Mouse (Mus musculus) right cerebral cortex, postnatal 36 days (tissue): ENCODE results near the gene Ezh2.
"Not testable (repeated sequence)": the region's sequence is repeated elsewhere in the genome, so short reads cannot be mapped to it uniquely, and the experiment has no call there.

ENCODE experiments used
- DNase-seq, 2 experiments: peaks; one replicate each; pipeline ENCODE4 v3.0.0; 2022; ENCODE audit warnings: low spot score in 2 of 2, mixed read lengths in 1 of 2

The Ezh2 gene

DNA sequence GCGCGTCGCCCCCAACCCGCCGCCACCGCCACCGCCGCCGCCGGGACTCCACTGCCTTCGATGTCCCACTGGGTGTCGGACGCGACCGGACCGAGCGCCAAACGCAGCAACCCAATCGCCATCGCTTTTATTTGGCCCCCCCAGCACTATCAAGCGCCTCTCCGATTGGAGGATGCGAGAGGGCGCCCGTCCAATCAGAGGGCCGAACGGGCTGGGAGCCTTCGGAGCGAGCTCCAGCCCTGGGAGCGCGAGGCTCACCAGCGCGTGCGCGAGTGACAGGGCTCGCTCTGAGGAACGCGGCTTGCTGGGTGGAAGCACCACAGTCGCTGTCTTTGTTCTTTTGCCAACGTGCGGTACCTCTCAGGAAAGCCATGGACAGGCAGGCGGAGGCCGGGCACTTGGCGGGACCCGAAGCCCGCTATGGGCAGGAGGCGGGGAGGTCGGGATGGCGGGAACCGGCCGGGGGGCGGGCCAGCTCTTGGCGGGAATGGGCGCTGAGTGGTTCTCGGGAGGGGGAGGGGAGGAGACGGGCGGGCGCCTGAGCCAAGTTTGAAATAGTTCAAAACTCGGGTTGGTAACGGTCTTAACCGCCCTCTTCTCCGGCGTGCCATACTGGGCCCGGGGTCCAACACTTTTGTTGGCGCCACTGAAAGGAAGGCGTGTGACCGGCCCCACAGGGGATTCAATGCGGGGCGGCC, at the start of gene Ezh2:
Gene Ezh2 (minus strand): TSS at position 416 of the 698 bp plus-strand sequence.
- peak; percentile 94 for DNase-seq

- DNase-seq, result no peak
These were observed 41.5 kb upstream of the Ezh2 start for GRCm38 (mm10) chr6:47636527-47637076.

GRCm38 (mm10) chr6:47635995-47636526, 40.9 kb upstream of the Ezh2 start:
- DNase-seq, result no peak

DNA sequence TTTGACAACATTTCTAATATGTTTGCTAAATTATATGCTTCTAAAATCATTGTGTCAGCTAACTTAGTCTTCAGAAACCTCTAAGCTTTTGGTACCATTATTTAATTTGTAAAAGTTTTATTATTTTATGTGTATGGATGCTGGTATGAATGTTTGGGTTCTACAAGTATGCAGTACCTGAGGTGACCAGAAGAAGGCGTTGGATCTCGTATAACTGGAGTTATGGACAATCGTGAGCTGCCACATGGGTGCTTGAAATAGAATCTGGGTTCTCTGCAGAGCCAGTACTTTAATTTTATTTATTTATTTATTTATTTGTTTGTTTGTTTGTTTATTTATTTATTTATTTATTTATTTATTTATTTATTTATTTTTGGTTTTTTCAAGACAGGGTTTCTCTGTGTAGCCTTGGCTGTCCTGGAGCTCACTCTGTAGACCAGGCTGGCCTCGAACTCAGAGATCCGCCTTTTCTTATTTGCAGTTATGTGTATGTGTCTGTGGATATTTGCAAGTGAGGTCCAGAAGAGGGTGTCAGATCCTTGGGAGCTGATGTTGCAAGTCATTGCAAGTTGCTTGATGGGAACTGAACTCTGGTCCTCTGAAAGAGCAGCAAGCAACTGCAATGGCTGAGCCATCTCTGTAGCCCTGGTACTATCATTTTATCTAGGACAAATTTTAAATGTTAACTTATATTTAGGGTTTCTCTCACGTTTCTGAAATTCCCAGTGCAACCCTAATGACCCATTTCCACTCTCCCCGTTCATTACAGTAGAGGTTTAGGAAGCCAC, 40.3 kb upstream of the Ezh2 start:
- no peak for DNase-seq

DNA sequence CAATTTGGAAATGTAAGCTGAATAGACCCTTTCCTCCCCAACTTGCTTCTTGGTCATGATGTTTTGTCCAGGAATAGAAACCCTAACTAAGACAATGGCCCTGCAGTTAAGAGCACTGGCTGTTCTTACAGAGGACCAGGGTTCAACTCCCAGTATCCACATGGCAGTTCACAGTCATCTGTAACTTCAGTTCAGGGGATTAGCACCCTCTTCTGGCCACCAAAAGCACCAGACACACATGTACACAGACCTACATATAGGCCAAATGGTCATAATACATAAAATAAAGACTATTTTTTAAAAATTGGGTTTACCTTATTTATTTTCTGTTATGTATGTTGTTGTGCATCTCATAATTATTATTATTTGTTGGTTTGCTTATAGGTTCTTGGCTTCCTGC, 38.3 kb upstream of the Ezh2 start:
- DNase-seq, result no peak

DNA sequence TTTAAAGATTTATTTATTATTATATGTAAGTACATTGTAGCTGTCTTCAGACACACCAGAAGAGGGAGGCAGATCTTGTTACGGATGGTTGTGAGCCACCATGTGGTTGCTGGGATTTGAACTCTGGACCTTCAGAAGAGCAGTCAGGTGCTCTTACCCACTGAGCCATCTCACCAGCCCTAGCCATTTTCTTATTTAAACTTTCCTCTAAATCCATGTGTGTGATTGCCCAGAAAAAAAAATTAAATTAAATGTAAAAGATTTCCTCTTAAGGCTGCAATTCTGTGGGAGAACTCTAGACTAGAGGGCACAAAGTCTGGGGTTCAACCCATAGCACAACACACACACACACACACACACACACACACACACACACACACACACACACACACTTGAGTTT, 34.9 kb upstream of the Ezh2 start:
- not testable (repeated sequence) for DNase-seq

- DNase-seq, result no peak
These were observed 32.8 kb upstream of the Ezh2 start for GRCm38 (mm10) chr6:47627978-47628377.

DNA sequence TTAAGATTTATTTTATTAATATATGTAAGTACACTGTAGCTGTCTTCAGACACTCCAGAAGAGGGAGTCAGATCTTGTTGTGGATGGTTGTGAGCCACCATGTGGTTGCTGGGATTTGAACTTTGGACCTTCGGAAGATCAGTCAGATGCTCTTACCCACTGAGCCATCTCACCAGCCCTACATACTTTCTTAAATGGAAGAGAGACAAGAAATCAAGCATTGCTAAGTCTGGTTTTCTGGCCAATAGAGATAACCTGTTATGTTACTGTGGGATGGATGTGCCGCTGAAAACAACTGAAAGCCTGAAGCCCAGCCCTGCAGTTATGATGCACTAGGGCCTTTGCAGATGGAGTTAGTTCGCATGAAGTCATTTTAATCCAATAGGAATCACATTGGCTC, 31.8 kb upstream of the Ezh2 start:
- DNase-seq, result not testable (repeated sequence)

DNA sequence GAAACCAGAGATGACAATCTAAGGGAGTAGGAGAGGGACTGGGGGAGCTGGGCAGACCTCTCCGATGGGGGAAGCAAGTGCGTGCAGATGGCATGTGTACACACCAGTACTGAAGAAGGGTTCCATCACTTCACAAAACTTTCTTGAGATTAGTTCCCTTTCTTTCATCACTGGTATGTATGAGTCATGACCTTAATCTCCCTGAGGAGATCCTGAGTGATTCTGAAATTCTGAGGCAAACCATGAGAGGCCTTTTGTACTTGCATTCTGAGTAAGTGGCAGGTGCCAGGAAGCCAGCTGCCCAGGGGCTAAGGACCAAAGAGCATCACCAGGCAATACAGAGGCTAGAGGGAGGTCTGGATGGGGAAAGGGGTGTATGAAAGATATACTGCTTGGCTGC, 25.9 kb upstream of the Ezh2 start:
- no peak for DNase-seq

- DNase-seq, result not testable (repeated sequence)
These were observed 13.2 kb upstream of the Ezh2 start for GRCm38 (mm10) chr6:47608306-47608705.

DNA sequence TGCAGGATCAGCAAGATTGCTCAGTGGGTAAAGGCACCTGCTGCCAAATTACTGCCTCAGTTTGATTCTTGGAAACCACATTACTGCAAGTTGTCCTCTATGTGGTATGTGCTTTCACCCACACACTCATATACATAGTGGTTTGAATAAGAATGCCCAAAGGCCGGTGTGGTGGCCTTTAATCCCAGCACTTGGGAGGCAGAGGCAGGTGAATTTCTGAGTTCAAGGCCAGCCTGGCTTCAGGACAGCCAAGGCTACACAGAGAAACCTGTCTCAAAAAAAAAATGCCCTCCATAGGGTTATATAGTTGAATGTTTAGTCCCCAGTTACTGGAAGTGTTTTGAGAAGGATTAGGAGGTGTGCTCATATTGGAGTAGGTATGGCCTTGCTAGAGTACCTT, 6.8 kb upstream of the Ezh2 start:
- no peak for DNase-seq

DNA sequence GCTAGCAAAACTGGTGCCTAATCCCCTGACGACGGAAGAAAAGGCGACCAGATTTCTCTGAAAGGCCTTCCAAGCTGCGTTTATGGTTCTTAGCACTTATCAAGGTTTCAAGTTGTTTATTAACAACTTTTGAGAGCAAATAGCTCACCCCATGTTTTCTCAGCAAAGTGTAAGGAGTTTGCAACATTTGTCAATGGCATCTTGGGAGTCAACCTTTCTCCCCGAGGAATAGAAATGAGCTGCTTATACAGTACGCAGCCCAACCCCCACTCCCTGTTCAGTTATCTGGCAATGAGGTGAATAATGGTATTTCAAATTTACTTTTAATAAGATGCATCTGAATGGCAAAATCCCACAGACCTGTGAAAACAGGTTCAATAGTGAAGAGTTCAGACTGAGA, 555 bp upstream of the Ezh2 start:
- DNase-seq, result no peak

- peak; percentile 45 to 54 for DNase-seq
These were observed 853 bp downstream of the Ezh2 start for GRCm38 (mm10) chr6:47594141-47594835.

- DNase-seq, result no peak
These were observed 1.6 kb downstream of the Ezh2 start for GRCm38 (mm10) chr6:47593590-47593989.

DNA sequence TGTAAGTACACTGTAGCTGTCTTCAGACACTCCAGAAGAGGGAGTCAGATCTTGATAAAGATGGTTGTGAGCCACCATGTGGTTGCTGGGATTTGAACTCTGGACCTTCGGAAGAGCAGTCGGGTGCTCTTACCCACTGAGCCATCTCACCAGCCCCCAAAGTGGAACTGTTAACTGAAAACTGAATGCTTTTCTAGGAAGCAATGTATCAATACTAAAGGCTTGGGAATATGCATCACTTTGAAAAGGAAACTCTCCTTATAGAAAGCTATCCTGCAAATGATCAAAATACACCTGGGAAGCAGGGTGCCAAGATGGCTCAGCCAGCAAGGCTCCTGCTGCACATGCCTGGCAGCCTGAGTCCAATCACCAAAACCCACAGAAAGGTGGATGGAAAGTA, 7.8 kb downstream of the Ezh2 start:
- DNase-seq, result not testable (repeated sequence)

DNA sequence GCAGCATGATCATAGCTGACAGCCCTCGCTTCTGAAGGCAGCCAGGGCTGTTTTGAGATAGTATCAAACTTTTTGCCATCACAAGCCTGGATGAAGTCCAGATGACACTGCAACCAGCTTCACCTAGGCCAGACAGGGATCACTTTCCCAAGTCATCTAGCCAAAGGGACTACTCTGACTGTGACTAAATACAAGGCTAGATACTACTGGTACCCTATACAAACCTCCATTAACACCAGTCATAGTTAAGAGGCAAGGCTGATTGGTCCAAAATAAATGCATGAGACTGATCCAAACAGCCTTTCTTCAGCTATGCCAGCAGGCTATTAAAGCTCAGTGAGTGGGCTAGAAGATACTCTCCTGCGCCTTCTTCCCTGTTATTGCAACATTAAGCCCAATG, 22.3 kb downstream of the Ezh2 start:
- no peak for DNase-seq

GRCm38 (mm10) chr6:47565326-47566035, 29.7 kb downstream of the Ezh2 start:
- no peak for DNase-seq

DNA sequence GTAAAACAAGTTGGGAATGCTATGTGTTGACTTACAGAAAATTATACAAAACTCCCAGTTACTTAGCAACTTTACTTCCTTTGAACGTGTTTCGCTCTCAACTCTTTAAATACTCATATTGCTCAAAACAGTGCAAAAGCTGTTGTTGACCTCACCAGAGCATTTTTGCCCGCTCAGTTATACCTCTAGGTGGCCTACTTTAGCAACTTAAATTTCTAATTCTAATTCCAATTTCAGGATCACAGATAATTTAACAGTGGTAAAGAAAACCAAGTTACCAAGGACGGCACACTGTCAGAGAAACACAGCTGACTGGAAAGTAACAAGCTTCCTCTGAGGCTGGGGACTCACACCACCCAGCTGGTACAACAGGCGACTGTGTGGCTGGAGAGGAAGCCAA, 33.7 kb downstream of the Ezh2 start:
- no peak for DNase-seq

- DNase-seq, result no peak
These were observed 34.3 kb downstream of the Ezh2 start for GRCm38 (mm10) chr6:47560846-47561245.

- DNase-seq, result no peak
These were observed 34.7 kb downstream of the Ezh2 start for GRCm38 (mm10) chr6:47560407-47560806.

- DNase-seq, result no peak
These were observed 35.9 kb downstream of the Ezh2 start for GRCm38 (mm10) chr6:47559287-47559686.
